Mouse (Mus musculus) bone marrow macrophage, adult 2 months (primary cell): ENCODE results near the gene Smim24.

Experiments
- CTCF ChIP-seq: IDR thresholded peaks from 2 replicates; pipeline ENCODE4 v1.5.1; 2012; ENCODE audit warnings: low read depth, mild to moderate bottlenecking, low read length, moderate library complexity
- POLR2A ChIP-seq: IDR thresholded peaks from 2 replicates; pipeline ENCODE4 v1.6.1; 2012; ENCODE audit warnings: mild to moderate bottlenecking, low read depth, low read length, borderline replicate concordance

- TF ChIP-seq CTCF (no peak), POLR2A (no peak)
These were observed 26.5 kb downstream of the Smim24 start for GRCm38 (mm10) chr10:81419111-81419928.
